Mouse (Mus musculus) limb, embryonic 13.5 days (tissue): ENCODE measurements at regions not wholly inside any gene's neighbourhood (a gene's known extent, or its start where the extent isn't known, plus 50 kb on each side); places are given as distances from the start of the nearest gene placed in this dataset.

Experiments
- ATAC-seq: fragments of 200-750 bp; cut with Nextera tagmentation; 2 replicates; pipeline ENCODE4 v1.8.0; 2017; ENCODE audit warnings: low read depth, moderate number of reproducible peaks, moderate TSS enrichment; ENCODE audit not compliant: low FRiP score
- H3K27ac ChIP-seq: fragments of 300-500 bp; sonication (generic); 2 replicates; pipeline ENCODE4 v1.5.1; 2015; ENCODE audit warnings: inconsistent platforms, mild to moderate bottlenecking, moderate library complexity
- H3K27me3 ChIP-seq: fragments of 300-500 bp; sonication (generic); 2 replicates; pipeline ENCODE4 v1.6.1; 2015; ENCODE audit warnings: mild to moderate bottlenecking, inconsistent platforms
- H3K36me3 ChIP-seq: fragments of 300-500 bp; sonication (generic); 2 replicates; pipeline ENCODE4 v1.6.1; 2015; ENCODE audit warnings: inconsistent platforms, mild to moderate bottlenecking, moderate library complexity
- H3K4me1 ChIP-seq: fragments of 300-500 bp; sonication (generic); 2 replicates; pipeline ENCODE4 v1.6.1; 2015; ENCODE audit warnings: inconsistent platforms
- H3K4me2 ChIP-seq: fragments of 300-500 bp; sonication (generic); replicated peaks from 2 replicates; pipeline ENCODE4 v1.6.1; 2015; ENCODE audit warnings: inconsistent platforms, mild to moderate bottlenecking, moderate library complexity
- H3K4me3 ChIP-seq: fragments of 300-500 bp; sonication (generic); 2 replicates; pipeline ENCODE4 v1.5.1; 2015; ENCODE audit warnings: moderate library complexity, mild to moderate bottlenecking, inconsistent platforms
- H3K9ac ChIP-seq: fragments of 300-500 bp; sonication (generic); 2 replicates; pipeline ENCODE4 v1.6.1; 2015; ENCODE audit warnings: mild to moderate bottlenecking, inconsistent platforms
- H3K9me3 ChIP-seq: fragments of 300-500 bp; sonication (generic); 2 replicates; pipeline ENCODE4 v1.6.1; 2016; ENCODE audit warnings: inconsistent platforms
- WGBS: fragments of 180-500 bp; shearing (Covaris S2); methylation state at CpG from one replicate; pipeline ENCODE4 v1.1.7; 2015; 5-methylcytosine and 5-hydroxymethylcytosine counted together

DNA sequence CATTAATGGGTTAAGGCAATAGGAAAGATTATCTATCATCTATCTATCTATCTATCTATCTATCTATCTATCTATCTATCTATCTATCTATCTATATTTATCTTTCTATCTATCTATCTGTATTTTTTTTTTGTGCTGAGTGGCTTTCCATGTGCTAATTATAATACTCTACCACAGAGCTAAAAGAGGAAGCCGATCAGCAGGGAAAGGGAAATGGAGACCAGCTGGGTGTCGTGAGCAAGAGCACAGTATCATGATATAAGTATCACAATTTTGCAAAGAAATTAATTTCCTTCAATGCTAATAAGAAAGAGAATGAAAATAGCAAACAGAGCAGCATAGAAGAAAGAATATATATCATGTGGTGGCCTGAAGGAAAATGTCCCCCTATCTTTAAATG, 69.6 kb downstream of the Cldn1 start:
- Histone ChIP-seq H3K4me3 (no peak overlapping the region), H3K36me3 (no peaks in the 10 kb centered on the region), H3K9ac (no peak overlapping the region), H3K27me3 (no peaks in the 10 kb centered on the region), H3K9me3 (no peaks in the 10 kb centered on the region), H3K4me1 (no peaks in the 10 kb centered on the region), H3K4me2 (no peak overlapping the region), H3K27ac (no peak overlapping the region)
- WGBS = 70% methylated on average over 2 of the region's 2 CpGs
- ATAC-seq = no peak

DNA sequence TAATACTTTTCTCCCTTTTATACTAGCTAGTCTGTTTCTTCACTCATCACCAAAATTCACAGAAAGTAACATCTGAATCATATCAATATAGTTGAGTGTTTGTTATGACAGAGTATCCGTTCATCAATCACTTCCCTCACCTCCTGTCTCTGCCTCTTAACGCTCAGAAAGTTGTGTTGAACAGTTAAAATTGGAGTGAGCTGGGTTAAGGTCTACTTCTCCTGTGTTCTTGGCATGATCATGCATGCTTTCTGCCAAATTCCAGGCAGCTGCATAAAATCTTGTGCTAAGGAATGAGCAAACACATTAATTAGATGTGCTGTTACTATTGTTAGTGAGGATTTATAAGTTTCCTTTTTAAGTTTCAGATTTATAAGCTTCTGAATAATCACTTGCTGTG, 79.9 kb downstream of the Cldn1 start:
- ATAC-seq = no peak
- H3K9me3 ChIP-seq = no peaks in the 10 kb centered on the region
- H3K36me3 ChIP-seq = no peaks in the 10 kb centered on the region
- H3K4me2 ChIP-seq = no peak overlapping the region
- H3K4me3 ChIP-seq = no peak overlapping the region
- no peak overlapping the region for H3K27ac ChIP-seq
- H3K27me3 ChIP-seq = no peaks in the 10 kb centered on the region
- H3K4me1 ChIP-seq = no peaks in the 10 kb centered on the region
- WGBS = 64% methylated on average over 2 of the region's 2 CpGs
- no peak overlapping the region for H3K9ac ChIP-seq

DNA sequence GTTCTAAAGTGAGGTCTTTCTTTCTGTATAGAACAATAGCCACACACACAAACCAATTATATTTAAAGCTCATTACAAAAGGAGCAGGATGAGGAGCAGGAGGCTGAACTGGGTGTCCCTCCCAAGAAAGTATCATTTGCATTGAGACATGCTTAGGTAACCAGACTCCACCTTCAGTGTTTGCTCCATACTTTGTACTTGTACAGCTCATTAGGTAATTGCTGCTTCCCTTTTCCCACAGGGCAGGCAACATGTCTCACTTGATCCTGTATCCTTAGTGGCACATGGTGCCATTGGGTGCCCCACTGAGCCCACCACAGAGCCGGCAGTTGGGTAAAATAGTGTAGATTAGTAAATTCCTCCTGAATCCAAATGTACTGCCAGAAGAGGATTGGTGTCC, 86.0 kb downstream of the Cldn1 start:
- Histone ChIP-seq H3K9me3 (no peaks in the 10 kb centered on the region), H3K27me3 (no peaks in the 10 kb centered on the region), H3K4me2 (no peak overlapping the region), H3K4me1 (no peaks in the 10 kb centered on the region), H3K9ac (no peak overlapping the region), H3K4me3 (no peak overlapping the region), H3K36me3 (no peaks in the 10 kb centered on the region), H3K27ac (no peak overlapping the region)
- no peak for ATAC-seq
- WGBS = 85% methylated on average over 1 of the region's 1 CpGs

DNA sequence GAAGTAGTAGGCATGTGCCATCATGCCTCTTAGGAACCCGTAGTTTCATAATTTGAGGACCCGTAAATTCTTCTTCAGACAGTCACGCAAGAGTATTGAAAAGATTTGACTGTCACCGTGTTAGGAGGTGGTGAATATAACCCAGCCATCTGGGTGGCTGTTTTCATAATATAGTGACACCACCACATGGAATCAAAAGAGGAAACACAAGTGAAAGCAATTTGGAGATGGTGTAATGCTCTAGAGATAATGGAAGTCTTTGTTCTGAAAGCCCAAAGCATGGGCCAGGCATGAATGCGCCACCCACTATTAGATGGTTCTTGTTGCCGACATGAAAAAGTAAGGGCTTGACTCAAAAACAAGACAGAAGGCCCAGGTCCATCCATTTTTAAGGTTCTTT, 86.9 kb downstream of the Cldn1 start:
- no peaks in the 10 kb centered on the region for H3K36me3 ChIP-seq
- H3K4me2 ChIP-seq = no peak overlapping the region
- no peak overlapping the region for H3K9ac ChIP-seq
- no peaks in the 10 kb centered on the region for H3K27me3 ChIP-seq
- no peak overlapping the region for H3K27ac ChIP-seq
- ATAC-seq = no peak
- H3K9me3 ChIP-seq = no peaks in the 10 kb centered on the region
- H3K4me1 ChIP-seq = no peaks in the 10 kb centered on the region
- 92% methylated on average over 6 of the region's 6 CpGs for WGBS
- no peak overlapping the region for H3K4me3 ChIP-seq

DNA sequence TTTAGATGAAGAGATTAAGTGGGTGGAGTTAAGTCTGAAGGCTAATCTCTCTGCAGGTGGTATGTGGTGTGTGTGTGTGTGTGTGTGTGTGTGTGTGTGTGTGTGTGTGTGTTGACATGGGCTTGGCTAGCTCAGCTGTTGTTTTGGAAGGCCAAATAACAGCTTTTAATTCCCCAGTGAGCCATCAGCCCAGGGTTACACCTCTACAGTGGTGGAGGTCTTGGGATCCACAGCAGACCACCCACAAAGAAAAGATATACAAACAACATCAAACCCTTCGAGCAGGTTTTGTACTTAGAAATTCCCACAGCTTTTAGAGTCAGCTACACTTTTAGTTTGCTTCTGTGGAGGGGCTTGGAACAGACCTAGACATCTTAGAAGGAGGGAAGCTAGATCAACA, 89.2 kb downstream of the Cldn1 start:
- no peaks in the 10 kb centered on the region for H3K36me3 ChIP-seq
- WGBS = 10% methylated on average over 1 of the region's 1 CpGs

DNA sequence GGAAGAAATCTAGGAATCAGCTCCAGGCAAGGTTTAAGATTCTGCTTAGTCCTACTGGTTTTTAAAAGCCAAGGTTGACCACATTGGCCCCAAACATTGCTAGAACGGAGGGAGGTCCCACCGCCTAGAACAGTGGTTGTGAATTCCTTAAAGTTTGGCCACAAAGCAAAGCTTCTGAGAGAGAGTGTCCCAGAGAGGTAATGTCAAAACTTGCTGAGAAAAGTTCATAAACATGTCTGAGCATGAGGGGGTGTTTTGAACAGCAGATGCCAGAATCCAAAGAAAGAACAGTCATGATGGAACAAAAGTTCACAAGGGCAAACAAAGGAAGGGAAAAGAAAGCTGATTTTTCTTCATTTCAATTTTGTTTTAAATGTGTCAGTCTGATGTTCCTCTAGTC, 90.1 kb downstream of the Cldn1 start:
- WGBS = 78% methylated on average over 2 of the region's 2 CpGs
- H3K36me3 ChIP-seq = no peaks in the 10 kb centered on the region
- no peaks in the 10 kb centered on the region for H3K9me3 ChIP-seq
- H3K4me1 ChIP-seq = no peaks in the 10 kb centered on the region
- no peaks in the 10 kb centered on the region for H3K27me3 ChIP-seq
- no peak overlapping the region for H3K27ac ChIP-seq
- H3K4me2 ChIP-seq = no peak overlapping the region
- no peak overlapping the region for H3K9ac ChIP-seq
- no peak for ATAC-seq
- no peak overlapping the region for H3K4me3 ChIP-seq

More for the DNA sequence above, 89.2 kb downstream of the Cldn1 start:
- H3K9me3 ChIP-seq = no peaks in the 10 kb centered on the region
- H3K27me3 ChIP-seq = no peaks in the 10 kb centered on the region
- H3K9ac ChIP-seq = no peak overlapping the region
- no peak overlapping the region for H3K27ac ChIP-seq
- ATAC-seq = no peak
- H3K4me2 ChIP-seq = no peak overlapping the region
- no peaks in the 10 kb centered on the region for H3K4me1 ChIP-seq
- H3K4me3 ChIP-seq = no peak overlapping the region

DNA sequence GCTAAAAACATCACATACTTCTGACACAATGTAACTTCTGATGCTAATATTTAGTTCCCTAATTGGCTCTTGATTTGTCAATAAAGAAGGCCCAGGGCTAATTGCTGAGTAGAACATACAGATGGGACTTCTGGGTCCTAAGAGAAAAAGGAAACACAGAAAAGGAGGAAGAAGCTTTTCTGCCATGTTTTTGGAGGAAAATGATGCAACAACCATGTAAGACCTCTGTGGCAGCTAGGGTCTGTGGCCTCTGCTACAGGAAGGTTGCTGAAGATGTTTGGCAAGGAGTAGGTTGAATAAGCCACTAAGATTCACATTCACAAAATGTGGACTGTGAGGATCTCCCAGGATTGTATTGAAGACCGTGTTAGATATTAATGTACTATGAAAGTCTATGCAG, 94.9 kb downstream of the Cldn1 start:
- H3K9ac ChIP-seq = no peak overlapping the region
- H3K9me3 ChIP-seq = no peaks in the 10 kb centered on the region
- H3K4me2 ChIP-seq = no peak overlapping the region
- H3K27me3 ChIP-seq = no peaks in the 10 kb centered on the region
- no peak overlapping the region for H3K4me3 ChIP-seq
- no peaks in the 10 kb centered on the region for H3K36me3 ChIP-seq
- 88% methylated on average over 1 of the region's 1 CpGs for WGBS
- no peak overlapping the region for H3K27ac ChIP-seq
- ATAC-seq = no peak
- no peaks in the 10 kb centered on the region for H3K4me1 ChIP-seq

DNA sequence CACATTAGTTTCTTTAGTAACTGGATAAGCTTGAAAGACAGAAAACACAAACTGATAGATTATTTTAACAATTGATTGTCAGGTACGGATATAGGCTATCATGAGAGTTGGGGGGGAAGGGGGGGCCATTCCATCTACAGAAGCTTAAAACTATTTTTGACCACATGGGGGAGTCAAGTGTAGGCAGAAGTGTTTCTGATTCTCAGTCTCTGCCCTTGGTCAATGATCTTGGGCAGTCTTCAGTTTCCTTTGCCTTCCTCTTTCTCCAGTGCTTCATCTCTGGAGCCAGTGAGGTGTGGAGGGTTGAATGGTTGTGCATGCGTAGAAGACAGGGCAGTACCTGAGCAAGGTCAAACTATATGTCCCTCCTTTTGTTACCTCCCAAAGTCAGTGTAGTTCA, 118.8 kb downstream of the Cldn1 start:
- no peaks in the 10 kb centered on the region for H3K9me3 ChIP-seq
- no peak overlapping the region for H3K4me3 ChIP-seq
- WGBS = 69% methylated on average over 2 of the region's 2 CpGs
- H3K4me1 ChIP-seq = no peaks in the 10 kb centered on the region; the same call in 1 of the 2 replicates
- H3K27ac ChIP-seq = no peak overlapping the region
- H3K27me3 ChIP-seq = no peaks in the 10 kb centered on the region
- H3K9ac ChIP-seq = no peak overlapping the region
- no peak overlapping the region for H3K4me2 ChIP-seq
- ATAC-seq = no peak
- no peaks in the 10 kb centered on the region for H3K36me3 ChIP-seq

DNA sequence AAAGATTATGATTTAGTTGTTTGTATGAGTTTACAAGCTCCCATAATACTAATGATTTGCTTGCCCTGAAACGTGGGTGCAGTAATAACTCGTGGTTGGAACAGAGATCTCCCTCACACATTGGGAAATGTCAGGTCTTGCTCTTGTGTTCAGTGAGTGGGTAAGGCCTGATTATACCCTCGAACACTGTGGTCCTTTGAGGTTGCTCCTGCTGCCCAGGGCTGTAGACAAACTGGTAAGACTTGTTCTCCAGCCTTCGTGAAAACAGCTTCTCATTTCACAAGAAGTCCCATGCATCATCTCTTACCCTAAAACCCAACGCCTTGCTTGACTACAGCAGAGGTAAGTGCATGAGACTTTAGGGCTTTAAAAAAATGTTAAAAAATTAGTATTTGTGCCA, 119.9 kb downstream of the Cldn1 start:
- Histone ChIP-seq H3K27me3 (no peaks in the 10 kb centered on the region), H3K4me1 (no peaks in the 10 kb centered on the region; the same call in 1 of the 2 replicates), H3K9ac (no peak overlapping the region), H3K36me3 (no peaks in the 10 kb centered on the region), H3K4me3 (no peak overlapping the region), H3K27ac (no peak overlapping the region), H3K9me3 (no peaks in the 10 kb centered on the region), H3K4me2 (no peak overlapping the region)
- no peak for ATAC-seq
- WGBS = 58% methylated on average over 5 of the region's 5 CpGs

DNA sequence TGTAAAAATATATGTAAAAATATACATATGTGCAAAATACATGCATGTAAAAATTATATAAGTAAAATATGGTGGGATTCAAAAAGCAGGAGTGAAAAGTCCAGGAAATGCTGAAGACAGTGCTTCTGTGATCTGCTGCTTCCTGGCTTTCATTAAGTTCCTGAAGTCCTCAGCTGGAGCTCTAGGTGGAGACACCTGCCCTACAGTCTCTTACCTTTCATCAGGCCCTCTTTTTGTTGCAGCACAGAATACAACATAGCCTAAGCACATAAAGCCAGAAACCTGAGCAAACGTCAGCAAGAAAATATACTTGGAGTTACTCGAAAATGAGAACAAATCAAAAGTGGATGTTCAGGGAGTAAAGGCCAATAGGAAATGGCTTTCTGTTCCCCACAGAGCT, 120.6 kb downstream of the Cldn1 start:
- Histone ChIP-seq H3K4me3 (no peak overlapping the region), H3K27ac (no peak overlapping the region), H3K9me3 (no peaks in the 10 kb centered on the region), H3K4me2 (no peak overlapping the region), H3K36me3 (no peaks in the 10 kb centered on the region), H3K4me1 (no peaks in the 10 kb centered on the region; the same call in 1 of the 2 replicates), H3K27me3 (no peaks in the 10 kb centered on the region), H3K9ac (no peak overlapping the region)
- no peak for ATAC-seq
- WGBS = 71% methylated on average over 2 of the region's 2 CpGs

DNA sequence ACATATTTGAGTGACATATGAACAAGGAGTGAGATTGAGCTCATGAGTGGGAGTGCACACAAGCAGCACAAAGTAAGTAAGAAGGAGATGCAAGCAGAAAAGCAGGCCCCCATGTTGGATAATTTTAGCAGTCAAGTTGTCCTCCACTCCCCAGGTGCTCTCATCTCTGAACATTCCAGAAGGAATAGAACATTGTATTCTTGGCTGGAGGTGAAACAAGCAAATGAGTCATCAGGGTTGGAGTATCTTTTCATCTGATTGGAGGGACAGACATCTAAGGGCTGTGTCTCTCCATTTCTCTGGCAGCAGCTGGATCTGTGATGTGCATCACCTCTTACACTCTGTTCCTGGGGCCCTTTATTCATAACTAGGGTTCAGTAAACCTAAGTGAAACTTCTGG, 122.7 kb downstream of the Cldn1 start:
- Histone ChIP-seq H3K36me3 (no peaks in the 10 kb centered on the region), H3K27me3 (no peaks in the 10 kb centered on the region), H3K9ac (no peak overlapping the region), H3K4me3 (no peak overlapping the region), H3K9me3 (no peaks in the 10 kb centered on the region), H3K4me2 (no peak overlapping the region), H3K4me1 (no peaks in the 10 kb centered on the region; the same call in 1 of the 2 replicates), H3K27ac (no peak overlapping the region)
- ATAC-seq = no peak

DNA sequence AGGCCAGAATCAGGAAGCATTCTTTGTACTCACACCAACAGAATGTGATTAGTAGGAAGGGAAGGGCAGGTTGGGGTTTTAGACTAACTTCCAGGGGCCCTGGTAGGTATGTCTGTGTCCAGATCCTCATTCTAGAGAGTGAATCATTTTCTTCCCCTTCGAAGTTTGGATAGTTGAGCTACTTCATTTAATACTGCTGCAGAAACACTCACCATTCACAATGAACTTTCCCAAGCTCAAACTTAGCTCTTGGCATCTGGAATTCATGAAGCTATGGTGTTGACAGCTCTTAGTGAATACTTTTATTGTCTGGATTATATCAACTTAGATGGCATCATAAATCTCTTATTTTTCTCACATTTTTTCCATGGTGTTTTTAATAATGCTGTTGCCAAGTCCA, 123.7 kb downstream of the Cldn1 start:
- no peak overlapping the region for H3K4me2 ChIP-seq
- no peak overlapping the region for H3K4me3 ChIP-seq
- no peak for ATAC-seq
- WGBS = 32% methylated on average over 1 of the region's 1 CpGs
- no peaks in the 10 kb centered on the region; the same call in 1 of the 2 replicates for H3K4me1 ChIP-seq
- no peaks in the 10 kb centered on the region for H3K9me3 ChIP-seq
- H3K36me3 ChIP-seq = no peaks in the 10 kb centered on the region
- H3K9ac ChIP-seq = no peak overlapping the region
- H3K27ac ChIP-seq = no peak overlapping the region
- H3K27me3 ChIP-seq = no peaks in the 10 kb centered on the region

DNA sequence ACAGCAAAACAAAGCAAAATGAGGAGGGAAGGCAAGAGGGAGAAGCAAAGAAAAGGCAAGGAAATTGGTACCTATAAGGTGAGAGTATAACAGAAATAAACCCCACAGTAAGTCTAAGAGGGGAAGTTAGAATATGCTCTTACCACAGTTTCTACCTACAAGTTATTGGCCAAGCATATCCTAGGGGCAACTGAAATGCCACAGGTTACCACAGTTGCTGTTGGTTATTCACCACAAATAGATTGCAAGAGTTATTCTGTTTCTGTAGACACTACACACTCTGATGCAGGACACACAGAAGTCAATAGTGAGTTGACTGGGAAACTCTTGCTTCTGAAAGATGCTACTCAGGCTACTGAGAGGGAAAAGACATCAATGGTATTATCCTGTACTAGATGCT, 129.7 kb upstream of the P3h2 start:
- H3K4me1 ChIP-seq = no peaks in the 10 kb centered on the region
- no peak overlapping the region for H3K4me3 ChIP-seq
- H3K9me3 ChIP-seq = no peaks in the 10 kb centered on the region
- no peak overlapping the region for H3K4me2 ChIP-seq
- ATAC-seq = no peak
- H3K27me3 ChIP-seq = no peaks in the 10 kb centered on the region
- no peak overlapping the region for H3K27ac ChIP-seq
- H3K9ac ChIP-seq = no peak overlapping the region
- H3K36me3 ChIP-seq = no peaks in the 10 kb centered on the region

DNA sequence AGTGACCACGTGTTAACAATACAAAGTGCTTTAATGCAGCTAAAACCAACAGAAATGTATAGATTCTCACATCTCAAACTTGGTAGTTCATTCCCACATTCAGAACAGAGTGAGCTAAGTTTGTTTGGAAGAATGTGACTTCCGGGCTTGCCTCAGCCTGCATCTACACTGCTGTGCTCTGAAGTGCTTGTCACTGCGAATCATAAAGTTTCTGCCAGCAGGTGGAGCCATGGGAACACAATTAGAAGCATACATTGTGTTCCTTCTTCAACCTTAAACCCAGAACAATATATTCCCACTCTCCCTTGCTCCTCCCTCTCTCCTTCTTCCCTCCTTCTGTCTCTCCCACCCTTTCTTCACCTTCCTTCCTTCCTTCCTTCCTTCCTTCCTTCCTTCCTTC, 128.5 kb upstream of the P3h2 start:
- Histone ChIP-seq H3K4me1 (no peaks in the 10 kb centered on the region), H3K9me3 (no peaks in the 10 kb centered on the region), H3K4me2 (no peak overlapping the region), H3K36me3 (no peaks in the 10 kb centered on the region), H3K9ac (no peak overlapping the region), H3K4me3 (no peak overlapping the region), H3K27me3 (no peaks in the 10 kb centered on the region), H3K27ac (no peak overlapping the region)
- ATAC-seq = peak; percentile 78; the same call in 1 of the 2 replicates
- WGBS = 8% methylated on average over 3 of the region's 3 CpGs
